Mouse (Mus musculus): ENCODE measurements around the gene Rnf123. TPM values are rescaled to one million over a fixed set of nuclear protein-coding genes. Genes with fewer than 3 reads are reported as not detected.
"Not testable (repeated sequence)": the region's sequence is repeated elsewhere in the genome, so short reads cannot be mapped to it uniquely, and the experiment has no call there.

Rnf123 gene
- polyA plus RNA-seq, 1 experiment from 2014 or later, result 33.1 TPM

DNA sequence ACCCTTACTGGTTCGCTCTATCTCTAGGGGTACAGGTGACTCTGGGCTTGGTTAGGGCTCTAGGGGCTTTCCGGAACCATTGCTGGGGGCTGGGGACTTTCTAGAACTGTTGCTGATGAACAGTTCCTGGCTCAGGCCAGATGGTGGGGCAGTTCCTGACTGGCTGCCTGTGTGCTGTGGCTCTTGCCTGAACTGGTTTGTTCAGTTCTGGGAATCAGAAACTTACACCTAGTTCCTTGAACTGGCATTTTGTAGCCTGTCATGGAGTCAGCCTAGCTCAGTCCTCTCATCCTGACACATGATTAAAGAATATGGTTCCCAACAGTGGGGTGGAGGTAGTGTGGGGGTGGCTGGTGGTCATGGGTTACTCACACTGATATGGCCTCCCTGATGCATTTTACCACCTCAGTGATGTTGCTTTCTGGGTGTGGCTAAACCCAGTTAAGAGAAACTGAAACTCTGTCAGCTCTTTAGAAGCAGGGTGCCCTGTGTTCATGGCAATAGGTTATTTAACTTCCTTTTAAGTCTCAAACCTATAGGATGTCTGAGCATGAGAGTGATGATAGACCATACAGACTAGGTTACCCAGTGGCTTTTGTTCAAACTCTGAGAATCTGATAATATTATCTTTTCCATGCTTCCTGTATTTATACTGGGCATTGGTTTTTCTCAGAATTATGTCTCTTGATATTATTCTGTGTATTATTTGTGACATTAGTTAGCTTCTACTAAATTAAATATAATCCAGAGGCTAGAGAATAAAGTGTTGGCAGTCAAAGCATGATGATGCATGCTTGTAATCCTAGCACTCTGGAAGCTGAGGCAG, 47.6 kb downstream of the Rnf123 start:
- DNase-seq (ENCODE audit: low spot score), result no peak
- Histone ChIP-seq H3K36me3 (peaks cover 75% of the 10 kb centered on the region), H3K9me3 (no peaks in the 10 kb centered on the region), H3K27ac (no peak overlapping the region), H3K4me1 (no peaks in the 10 kb centered on the region), H3K4me3 (no peak overlapping the region), H3K27me3 (ENCODE audit: insufficient read depth, poor library complexity, severe bottlenecking) (no peaks in the 10 kb centered on the region)
- 96% methylated on average over 2 of the region's 2 CpGs for WGBS

DNA sequence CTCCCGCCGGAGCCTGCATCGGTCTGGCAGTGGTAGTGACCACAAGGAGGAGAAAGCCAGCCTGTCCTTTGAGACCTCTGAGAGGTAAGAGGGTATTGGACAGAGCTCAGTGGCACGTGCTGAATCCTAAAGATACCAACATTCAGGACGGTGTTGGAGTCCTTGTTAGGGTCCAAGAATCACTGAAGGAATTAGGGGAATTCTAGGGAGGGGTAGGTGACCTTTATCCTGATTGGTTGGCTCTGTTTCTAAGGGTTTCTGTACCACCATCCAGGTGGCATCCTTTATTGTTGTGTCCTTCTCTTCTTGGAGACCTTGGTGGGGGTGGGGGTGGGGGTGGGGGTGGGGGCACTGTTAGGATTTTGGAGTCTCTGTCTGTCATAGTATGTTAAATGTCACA, 51.0 kb downstream of the Rnf123 start:
- Histone ChIP-seq H3K27me3 (ENCODE audit: insufficient read depth, poor library complexity, severe bottlenecking) (no peaks in the 10 kb centered on the region), H3K9me3 (0 out of 2 replicates have a peak, but pooled peaks cover 2% of the 10 kb centered on the region), H3K27ac (no peak overlapping the region), H3K4me3 (no peak overlapping the region), H3K4me1 (no peaks in the 10 kb centered on the region), H3K36me3 (peaks cover 69% of the 10 kb centered on the region)
- no peak for DNase-seq (ENCODE audit: low spot score)
- 88% methylated on average over 5 of the region's 5 CpGs for WGBS

DNA sequence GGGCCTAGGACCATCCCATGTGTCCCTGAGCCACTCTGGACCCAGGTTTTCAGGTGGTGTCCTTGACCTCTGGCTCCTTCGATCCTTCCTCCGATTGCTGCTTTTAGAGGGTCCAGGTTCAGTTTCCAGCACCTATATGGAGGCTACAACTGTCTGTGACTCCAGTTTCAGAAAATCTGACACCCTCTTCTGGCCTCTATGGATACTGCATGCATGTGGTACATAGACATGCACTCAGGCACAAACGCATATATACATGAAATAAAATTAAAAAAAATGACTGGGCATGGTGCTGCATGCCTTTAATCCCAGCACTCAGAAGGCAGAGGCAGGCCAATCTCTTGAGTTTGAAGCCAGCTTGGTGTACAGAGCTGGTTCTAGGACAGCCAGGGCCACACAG, 55.3 kb downstream of the Rnf123 start:
- no peaks in the 10 kb centered on the region for H3K4me1 ChIP-seq
- H3K4me3 ChIP-seq, result no peak overlapping the region
- no peak for DNase-seq (ENCODE audit: low spot score)
- peaks cover 68% of the 10 kb centered on the region for H3K36me3 ChIP-seq
- no peaks in the 10 kb centered on the region for H3K27me3 ChIP-seq (ENCODE audit: insufficient read depth, poor library complexity, severe bottlenecking)
- H3K9me3 ChIP-seq, result 0 out of 2 replicates have a peak, but pooled peaks cover 2% of the 10 kb centered on the region
- 96% methylated on average over 3 of the region's 3 CpGs for WGBS
- H3K27ac ChIP-seq, result no peak overlapping the region

DNA sequence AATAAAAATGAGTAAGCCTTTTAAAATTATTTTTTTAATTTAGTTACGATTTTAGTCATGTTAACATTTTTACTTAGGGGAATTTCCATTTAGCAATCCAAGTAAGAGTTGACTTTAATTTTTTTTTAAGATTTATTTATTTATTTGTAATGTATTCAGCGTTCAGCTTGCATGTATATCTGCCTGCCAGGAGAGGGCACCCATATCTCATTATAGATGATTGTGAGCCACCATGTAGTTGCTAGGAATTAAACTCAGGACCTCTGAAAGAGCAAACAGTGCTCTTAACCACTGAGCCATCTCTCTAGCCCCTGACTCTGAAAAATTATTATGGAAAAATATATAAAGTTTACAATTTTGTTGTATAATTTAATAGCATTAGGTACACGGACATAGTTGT, 56.6 kb downstream of the Rnf123 start:
- DNase-seq (ENCODE audit: low spot score), result no peak
- peaks cover 55% of the 10 kb centered on the region for H3K36me3 ChIP-seq
- no peak overlapping the region for H3K4me3 ChIP-seq
- WGBS, result 90% methylated on average over 3 of the region's 3 CpGs
- H3K9me3 ChIP-seq, result 0 out of 2 replicates have a peak, but pooled peaks cover 2% of the 10 kb centered on the region
- H3K27ac ChIP-seq, result no peak overlapping the region
- H3K4me1 ChIP-seq, result no peaks in the 10 kb centered on the region
- no peaks in the 10 kb centered on the region for H3K27me3 ChIP-seq (ENCODE audit: insufficient read depth, poor library complexity, severe bottlenecking)

DNA sequence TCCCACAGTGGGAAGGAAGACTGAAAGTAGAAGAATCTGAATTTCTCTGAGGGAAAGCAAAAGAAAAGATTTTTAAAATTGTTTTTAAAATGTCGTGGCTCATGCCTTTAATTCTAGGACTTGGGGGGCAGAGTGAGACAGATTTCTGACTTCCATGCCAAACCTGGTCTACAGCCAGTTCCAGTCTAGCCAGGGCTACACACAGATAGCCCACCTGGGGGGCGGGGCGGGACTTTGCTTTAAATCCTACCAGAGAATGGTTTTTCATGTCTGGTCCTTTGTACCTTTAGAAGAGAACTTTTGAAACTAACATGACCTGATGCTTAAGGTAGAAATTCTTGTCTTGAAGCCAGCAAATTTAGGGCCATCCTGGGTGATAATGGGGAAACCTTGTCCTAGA, 59.9 kb downstream of the Rnf123 start:
- 90% methylated on average over 3 of the region's 3 CpGs for WGBS
- no peak for DNase-seq (ENCODE audit: low spot score)
- peaks cover 44% of the 10 kb centered on the region for H3K36me3 ChIP-seq

DNA sequence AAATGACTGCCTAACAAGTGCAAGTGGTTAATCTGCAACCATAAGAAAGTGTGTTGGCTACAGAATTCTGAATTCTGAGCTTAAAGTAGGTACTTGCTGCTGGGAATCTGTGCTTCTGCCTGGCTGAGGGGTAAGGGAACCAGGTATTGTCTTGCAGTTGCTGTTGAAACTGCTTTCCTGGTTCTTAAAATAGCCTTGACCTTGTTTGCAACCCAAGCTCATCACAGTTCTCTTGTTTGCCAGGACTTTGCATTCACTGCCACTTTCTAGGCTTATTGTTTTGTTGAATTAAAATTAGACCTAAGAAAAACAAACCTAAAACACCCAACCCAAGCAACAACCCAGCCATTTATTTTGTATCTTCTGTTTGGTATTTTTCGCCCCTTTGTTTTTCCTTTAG, 62.4 kb downstream of the Rnf123 start:
- WGBS, result 87% methylated on average over 1 of the region's 1 CpGs
- peak overlapping the region; percentile 59; the same call in 1 of the 2 replicates for H3K27ac ChIP-seq
- DNase-seq (ENCODE audit: low spot score), result no peak

More for the DNA sequence above, 59.9 kb downstream of the Rnf123 start:
- Histone ChIP-seq H3K4me3 (no peak overlapping the region), H3K27me3 (ENCODE audit: insufficient read depth, poor library complexity, severe bottlenecking) (no peaks in the 10 kb centered on the region), H3K4me1 (peaks cover 7% of the 10 kb centered on the region; the same call in 1 of the 2 replicates), H3K9me3 (0 out of 2 replicates have a peak, but pooled peaks cover 2% of the 10 kb centered on the region), H3K27ac (no peak overlapping the region)

DNA sequence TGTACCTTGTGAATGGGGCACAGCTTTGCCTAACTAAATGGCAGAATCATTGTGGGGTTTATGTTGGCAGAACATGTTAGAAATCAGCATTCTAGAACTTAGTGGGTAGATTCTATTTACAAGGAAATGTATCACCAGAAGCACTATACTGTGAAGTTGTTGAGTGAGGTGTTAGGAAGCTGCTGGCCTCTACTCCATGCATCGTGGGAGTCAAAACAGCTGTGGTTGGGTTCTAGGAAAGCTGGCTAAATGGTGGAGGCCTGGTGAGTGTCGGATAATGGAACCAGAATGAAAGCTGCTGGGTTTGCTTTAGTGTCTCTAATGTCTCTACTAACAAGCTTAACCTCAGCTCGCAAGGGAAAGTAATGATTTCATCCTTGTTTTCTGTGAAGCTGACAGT, 66.0 kb downstream of the Rnf123 start:
- H3K4me3 ChIP-seq, result no peak overlapping the region
- peaks cover 7% of the 10 kb centered on the region; the same call in 1 of the 2 replicates for H3K4me1 ChIP-seq
- DNase-seq (ENCODE audit: low spot score), result no peak
- H3K36me3 ChIP-seq, result peaks cover 27% of the 10 kb centered on the region
- 85% methylated on average over 3 of the region's 3 CpGs for WGBS
- H3K27me3 ChIP-seq (ENCODE audit: insufficient read depth, poor library complexity, severe bottlenecking), result no peaks in the 10 kb centered on the region
- no peak overlapping the region for H3K27ac ChIP-seq
- H3K9me3 ChIP-seq, result no peaks in the 10 kb centered on the region

More for the DNA sequence above, 62.4 kb downstream of the Rnf123 start:
- peaks cover 7% of the 10 kb centered on the region; the same call in 1 of the 2 replicates for H3K4me1 ChIP-seq
- no peaks in the 10 kb centered on the region for H3K9me3 ChIP-seq
- no peak overlapping the region for H3K4me3 ChIP-seq
- H3K36me3 ChIP-seq, result peaks cover 27% of the 10 kb centered on the region
- H3K27me3 ChIP-seq (ENCODE audit: insufficient read depth, poor library complexity, severe bottlenecking), result no peaks in the 10 kb centered on the region

DNA sequence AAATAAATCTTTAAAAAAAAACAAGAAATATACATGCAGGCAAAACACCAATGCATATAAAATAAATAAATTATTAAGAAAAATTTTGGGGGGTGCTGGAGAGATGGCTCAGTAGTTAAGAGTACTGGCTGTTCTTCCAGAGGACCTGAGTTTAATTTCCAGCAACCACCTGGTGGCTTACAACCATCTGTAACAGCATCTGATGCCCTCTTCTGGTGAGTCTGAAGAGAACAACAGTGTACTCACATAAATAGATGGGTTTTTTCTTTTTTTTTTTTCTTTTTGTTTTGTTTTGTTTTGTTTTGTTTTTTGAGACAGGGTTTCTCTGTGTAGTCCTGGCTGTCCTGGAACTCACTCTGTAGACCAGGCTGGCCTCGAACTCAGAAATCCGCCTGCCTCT, 69.6 kb downstream of the Rnf123 start:
- not testable (repeated sequence) for H3K9me3 ChIP-seq; DNase-seq (ENCODE audit: low spot score); H3K27ac ChIP-seq; H3K4me3 ChIP-seq; H3K27me3 ChIP-seq (ENCODE audit: insufficient read depth, poor library complexity, severe bottlenecking); H3K4me1 ChIP-seq
- peaks cover 29% of the 10 kb centered on the region for H3K36me3 ChIP-seq
- 95% methylated on average over 2 of the region's 2 CpGs for WGBS

DNA sequence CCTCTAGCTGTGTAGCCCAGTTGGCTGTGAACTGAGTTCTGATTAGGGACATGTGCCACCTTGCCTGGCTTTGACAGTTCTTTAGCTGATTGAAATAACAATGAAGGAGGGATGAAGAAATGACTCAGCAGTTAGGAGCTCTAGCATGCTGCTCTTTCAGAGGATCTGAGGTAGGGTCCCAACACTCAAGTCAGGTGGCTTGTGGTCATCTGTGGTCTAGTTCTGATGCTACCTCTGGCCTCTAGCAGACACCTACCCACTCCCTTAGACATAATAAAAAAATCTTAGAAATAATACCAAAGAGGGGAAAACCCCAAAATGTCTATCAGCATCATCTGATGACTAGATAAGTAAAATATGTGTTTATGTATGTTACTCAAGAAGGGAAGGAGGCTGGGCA, 72.8 kb downstream of the Rnf123 start:
- Histone ChIP-seq H3K4me1 (peaks cover 3% of the 10 kb centered on the region; the same call in 1 of the 2 replicates), H3K27me3 (ENCODE audit: insufficient read depth, poor library complexity, severe bottlenecking) (no peaks in the 10 kb centered on the region), H3K4me3 (no peak overlapping the region), H3K27ac (no peak overlapping the region), H3K9me3 (no peaks in the 10 kb centered on the region), H3K36me3 (peaks cover 24% of the 10 kb centered on the region)
- no peak for DNase-seq (ENCODE audit: low spot score)

DNA sequence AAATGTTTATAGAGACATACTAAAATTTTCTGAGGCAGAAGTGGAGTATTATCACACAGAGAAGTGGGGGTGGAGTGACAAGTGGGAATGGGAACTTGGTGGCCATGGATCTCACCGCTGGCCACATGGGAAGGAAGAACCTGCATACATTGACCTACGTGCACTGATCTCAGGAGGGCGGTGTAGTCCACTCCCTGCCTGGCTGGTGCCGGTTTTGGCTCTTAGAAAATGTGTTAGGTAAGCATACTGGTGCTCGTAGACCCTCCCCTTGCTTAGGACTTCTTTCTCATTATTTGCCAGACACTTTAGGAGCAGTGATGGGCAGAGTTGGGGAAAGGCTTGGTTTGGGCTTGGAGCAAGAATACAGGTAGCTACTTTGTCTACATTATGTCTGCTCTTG, 75.1 kb downstream of the Rnf123 start:
- DNase-seq (ENCODE audit: low spot score), result no peak
- Histone ChIP-seq H3K4me3 (no peak overlapping the region), H3K4me1 (peaks cover 23% of the 10 kb centered on the region), H3K27ac (no peak overlapping the region), H3K36me3 (peaks cover 19% of the 10 kb centered on the region), H3K9me3 (no peaks in the 10 kb centered on the region), H3K27me3 (ENCODE audit: insufficient read depth, poor library complexity, severe bottlenecking) (no peaks in the 10 kb centered on the region)
- 84% methylated on average over 5 of the region's 5 CpGs for WGBS

DNA sequence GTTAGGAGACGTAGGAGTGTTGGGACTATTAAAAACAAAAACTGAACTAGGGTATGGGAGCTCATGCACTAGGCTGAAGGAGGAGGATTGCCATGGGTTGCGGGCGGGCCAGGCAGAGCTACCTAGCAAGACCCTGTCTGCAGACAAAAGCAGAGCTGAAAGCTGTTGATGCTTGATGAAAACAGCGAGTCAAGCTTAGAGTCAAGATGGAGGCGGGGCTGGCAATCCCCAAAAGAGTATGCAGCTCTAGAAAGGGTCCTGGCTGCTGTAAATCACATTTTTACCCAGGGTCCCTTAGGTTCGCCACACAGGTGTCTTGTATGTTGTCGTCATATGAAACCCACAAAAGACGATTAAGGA, 79.6 kb downstream of the Rnf123 start:
- 31% methylated on average over 8 of the region's 8 CpGs for WGBS
- Histone ChIP-seq H3K27me3 (ENCODE audit: insufficient read depth, poor library complexity, severe bottlenecking) (no peaks in the 10 kb centered on the region), H3K9me3 (no peaks in the 10 kb centered on the region), H3K4me1 (peaks cover 29% of the 10 kb centered on the region), H3K4me3 (peak overlapping the region; percentile 99), H3K36me3 (0 out of 2 replicates have a peak, but pooled peaks cover 9% of the 10 kb centered on the region), H3K27ac (peak overlapping the region; percentile 98)
- DNase-seq (ENCODE audit: low spot score), result no peak

DNA sequence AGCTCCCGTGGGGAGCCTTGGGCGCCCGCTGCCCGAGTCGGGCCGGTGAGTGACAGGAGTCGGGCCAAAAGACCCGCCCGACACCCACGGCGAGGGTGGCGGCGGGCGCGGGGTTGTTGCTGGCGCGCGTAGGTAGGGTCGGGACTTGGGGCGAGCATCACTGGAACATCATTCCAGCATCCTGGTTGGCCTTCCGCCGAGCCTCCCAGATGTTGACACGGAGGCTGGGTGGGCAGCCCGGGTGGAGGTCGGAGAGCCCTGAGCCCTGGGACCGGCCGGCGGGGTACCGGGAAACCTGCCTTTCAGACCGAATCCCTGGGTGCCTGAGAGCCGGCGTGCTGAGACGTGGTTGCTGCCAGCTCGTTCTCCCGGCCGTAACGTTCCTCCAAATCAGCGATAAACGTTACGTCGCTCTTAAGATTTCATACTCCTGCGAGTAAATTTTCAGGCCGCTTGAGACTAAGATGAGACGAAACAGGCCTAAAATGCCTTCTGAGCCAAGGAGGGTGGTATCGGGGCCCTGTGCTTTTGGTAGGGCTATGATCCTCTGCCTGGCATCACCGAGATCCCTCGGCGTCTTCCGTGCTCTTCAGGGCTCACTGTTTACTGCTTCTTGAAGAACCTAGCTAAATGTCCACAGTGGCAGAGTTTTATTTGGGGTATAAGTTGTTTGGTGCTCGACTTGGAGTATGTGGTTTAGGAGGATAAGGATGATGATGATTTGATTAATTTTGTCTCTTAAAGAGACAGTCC, 80.2 kb downstream of the Rnf123 start:
- no peak for DNase-seq (ENCODE audit: low spot score)
- Histone ChIP-seq H3K9me3 (no peaks in the 10 kb centered on the region), H3K27me3 (ENCODE audit: insufficient read depth, poor library complexity, severe bottlenecking) (no peaks in the 10 kb centered on the region), H3K4me1 (peaks cover 26% of the 10 kb centered on the region), H3K4me3 (peak overlapping the region; percentile 99), H3K27ac (peak overlapping the region; percentile 98), H3K36me3 (0 out of 2 replicates have a peak, but pooled peaks cover 7% of the 10 kb centered on the region)
- under 1% methylated on average over 50 of the region's 50 CpGs for WGBS
